Mouse (Mus musculus) spleen, postnatal 4 days (tissue): ENCODE data around the gene Ppp1r21.

Experiments used
- DNase-seq, 2 experiments: peaks; one replicate each; pipeline ENCODE4 v3.0.0; 2022; ENCODE audit warnings: low spot score in 2 of 2

The Ppp1r21 gene

GRCm38 (mm10) chr17:88574811-88575210 is 44.9 kb downstream of the Ppp1r21 start:
- no peak for DNase-seq

GRCm38 (mm10) chr17:88578522-88579242 is 48.8 kb downstream of the Ppp1r21 start:
- DNase-seq: no peak

- DNase-seq: no peak
These were observed 50.6 kb downstream of the Ppp1r21 start for GRCm38 (mm10) chr17:88580556-88580955.

DNA sequence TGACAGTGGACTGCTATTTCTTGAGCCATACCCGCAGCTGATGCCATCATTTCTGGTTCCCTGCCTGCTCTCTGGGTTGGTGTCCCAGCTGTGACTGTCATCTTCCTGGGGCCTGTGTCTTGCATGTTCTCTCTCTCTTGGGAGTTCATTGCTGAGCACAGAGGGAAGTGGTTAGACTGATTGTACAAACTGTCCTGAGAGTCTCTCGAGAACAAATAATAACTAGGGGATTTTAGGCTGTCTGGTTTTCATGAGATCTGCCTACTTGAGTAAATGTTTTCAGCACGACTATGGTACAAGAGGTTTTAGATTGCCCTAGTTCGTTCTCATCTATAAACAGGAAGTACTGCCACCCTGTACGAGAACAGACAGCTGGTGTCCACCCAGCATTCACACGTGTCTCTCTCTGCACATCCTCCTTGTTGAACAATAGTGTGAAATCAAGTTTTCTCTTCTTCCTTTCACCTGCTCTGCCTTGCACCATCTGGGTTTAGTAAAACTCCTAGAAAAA is 51.6 kb downstream of the Ppp1r21 start:
- no peak for DNase-seq

- no peak for DNase-seq
These were observed 53.1 kb downstream of the Ppp1r21 start for GRCm38 (mm10) chr17:88582999-88583398.

- no peak for DNase-seq
These were observed 53.5 kb downstream of the Ppp1r21 start for GRCm38 (mm10) chr17:88583411-88583810.

DNA sequence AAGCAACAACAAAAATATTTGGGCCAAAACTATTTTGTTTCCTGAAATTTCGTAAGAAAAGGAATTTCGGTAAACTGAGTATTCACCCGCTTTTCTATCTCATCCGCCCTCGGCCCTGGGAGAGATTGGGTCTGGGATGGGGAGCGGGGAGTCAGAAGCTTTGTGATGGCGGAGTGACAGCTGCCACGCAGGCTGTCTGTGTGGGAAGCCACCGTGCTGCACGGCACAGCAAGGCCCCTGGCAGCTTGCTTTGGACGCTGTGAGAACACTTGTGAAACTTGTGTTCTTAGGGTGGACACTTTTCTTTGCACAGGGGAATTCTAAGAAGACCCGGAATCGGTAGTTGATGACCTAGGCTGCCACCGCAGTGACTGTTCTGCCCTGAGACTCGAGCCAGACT is 57.5 kb downstream of the Ppp1r21 start:
- DNase-seq: no peak

DNA sequence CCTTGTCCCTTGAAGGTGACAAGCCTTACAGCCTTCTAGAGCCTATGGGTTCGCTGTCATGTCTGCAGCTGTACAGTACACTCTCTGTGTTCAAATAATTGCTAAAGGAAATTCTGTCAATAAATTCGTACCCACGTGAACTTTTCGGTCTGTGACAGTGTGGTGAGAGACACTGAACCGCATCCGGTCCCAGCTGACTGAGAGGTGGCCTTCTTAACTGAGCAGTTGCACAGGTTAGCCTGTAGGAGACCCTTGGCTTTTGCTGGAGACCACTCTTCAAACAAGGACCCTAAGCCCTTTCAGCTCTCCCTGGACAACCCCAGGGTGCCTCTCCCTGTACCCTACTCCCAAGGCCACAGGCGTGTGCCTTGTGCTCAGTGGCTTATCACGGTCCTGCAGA is 58.3 kb downstream of the Ppp1r21 start:
- DNase-seq: no peak

- DNase-seq: no peak
These were observed 60.3 kb downstream of the Ppp1r21 start for GRCm38 (mm10) chr17:88590251-88590650.

GRCm38 (mm10) chr17:88595071-88595470 is 65.2 kb downstream of the Ppp1r21 start:
- no peak for DNase-seq

GRCm38 (mm10) chr17:88596068-88596467 is 66.2 kb downstream of the Ppp1r21 start:
- DNase-seq: no peak

GRCm38 (mm10) chr17:88596544-88597221 is 66.8 kb downstream of the Ppp1r21 start:
- peak in 1 of 2 experiments; percentile 56 for DNase-seq

- DNase-seq: peak in 1 of 2 experiments; percentile 80
These were observed 67.5 kb downstream of the Ppp1r21 start, which contains the start of gene Ston1 for GRCm38 (mm10) chr17:88597222-88598055. TSS of gene Ston1 (plus strand) at chr17:88597684.

DNA sequence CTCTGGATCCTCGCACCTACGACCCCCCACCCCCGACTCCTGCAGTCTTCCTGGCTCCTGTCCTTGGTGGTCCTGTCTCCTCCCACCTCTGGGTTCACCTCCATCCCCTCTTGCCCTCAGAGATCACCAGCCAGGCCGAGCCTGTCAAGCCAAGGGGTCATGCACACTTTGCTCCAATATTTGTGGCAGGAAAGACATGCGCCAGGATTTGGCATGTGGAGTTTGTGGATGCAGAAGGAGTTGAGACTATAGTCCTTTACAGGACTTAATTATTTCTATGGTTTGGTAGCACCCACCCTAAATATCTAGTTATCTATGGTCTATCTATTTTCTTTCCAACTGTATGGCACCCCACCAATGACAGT is 68.1 kb downstream of the Ppp1r21 start:
- no peak for DNase-seq

DNA sequence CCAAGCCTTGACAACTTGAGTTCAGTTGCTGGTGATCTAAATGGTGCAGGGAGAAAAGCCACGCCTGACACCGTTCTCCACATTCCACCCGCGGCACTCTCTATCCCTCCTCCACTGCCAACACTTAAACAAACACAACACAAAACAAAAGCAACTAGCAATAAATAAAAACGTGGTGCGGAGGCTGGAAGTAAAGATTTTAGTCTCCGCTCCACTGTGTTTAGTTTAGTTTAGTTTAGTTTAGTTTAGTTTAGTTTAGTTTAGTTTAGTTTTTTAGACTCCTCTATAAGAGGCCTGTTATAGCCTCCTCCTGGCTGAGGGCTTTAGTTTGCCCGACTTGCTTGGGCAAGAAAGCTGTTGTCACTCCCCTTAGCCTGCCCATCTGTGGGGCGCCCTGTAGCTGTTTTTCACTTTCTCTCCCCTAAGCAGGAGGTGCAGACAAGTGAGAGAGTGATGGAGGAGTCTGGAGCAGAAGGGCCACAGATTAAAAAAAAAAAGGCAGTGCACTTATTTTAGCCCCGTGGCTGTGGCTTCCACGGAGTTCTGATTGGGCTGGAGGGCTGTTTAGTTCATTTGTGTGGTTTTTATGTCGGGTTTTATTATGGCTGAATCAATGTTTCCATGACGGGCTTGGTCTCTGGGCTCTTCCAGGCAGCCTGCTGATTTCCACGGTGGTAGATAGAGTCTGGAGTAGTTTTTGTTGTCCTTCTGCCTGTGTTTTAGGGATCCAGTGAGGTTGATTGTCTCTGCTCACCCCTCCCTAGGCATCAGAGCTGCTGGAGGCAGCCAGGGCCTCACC is 68.9 kb downstream of the Ppp1r21 start:
- no peak for DNase-seq

- DNase-seq: no peak
These were observed 70.6 kb downstream of the Ppp1r21 start for GRCm38 (mm10) chr17:88600492-88601026.

DNA sequence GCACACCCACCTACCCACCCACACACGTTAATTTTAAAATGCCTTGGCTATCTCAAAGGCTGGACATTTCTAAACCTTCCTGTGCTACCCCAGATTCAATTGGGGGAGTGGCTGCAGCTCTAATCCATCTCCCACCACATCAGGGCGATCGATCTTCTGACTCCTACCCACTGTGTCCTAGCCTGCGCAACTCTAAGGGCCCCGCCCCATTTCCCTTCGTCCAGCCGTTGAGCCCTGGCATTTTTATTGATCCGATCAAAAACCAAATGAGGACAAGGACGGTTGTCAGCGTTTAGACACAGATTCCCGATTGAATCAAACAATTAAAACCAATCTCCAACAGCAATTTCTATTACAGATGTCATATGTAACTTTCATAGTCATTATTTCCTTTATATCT is 74.0 kb downstream of the Ppp1r21 start:
- no peak for DNase-seq

DNA sequence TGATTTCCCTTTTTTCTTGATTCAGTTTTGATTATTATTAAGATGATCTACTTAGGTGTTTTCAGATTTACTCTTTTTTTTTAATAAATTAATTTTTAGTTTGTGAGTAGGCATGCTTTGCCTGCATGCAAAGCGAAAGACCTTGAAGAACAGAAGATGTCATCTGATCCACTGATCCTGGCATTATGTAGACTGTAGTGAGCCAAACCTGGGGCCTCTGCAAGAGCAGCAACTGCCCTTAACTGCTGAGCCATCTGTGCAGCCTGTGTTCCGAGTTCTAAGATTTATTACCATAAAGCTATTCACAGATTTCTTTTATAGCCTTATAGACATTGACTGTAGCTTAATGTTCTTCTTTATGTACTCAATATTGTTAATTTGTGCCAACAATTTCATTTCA is 76.1 kb downstream of the Ppp1r21 start:
- no peak for DNase-seq

DNA sequence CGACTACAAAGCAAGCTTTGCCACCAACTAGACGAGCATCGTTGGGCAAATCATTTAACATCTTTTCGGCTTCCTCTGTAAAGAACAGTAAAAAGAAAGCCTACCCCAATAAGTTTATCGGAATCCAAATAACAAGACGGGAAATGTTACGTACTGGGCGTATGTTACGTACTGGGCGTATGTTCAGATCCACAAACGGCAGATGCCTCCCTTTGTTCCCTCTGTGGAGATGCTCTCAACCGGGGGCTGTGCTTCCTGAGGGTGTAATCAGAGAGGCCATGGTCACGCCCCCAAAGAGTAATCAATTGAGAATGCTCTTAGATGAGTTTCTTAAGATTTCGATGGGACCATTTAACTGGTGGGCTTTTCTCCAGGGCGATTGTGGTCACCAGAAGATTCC is 79.4 kb downstream of the Ppp1r21 start:
- DNase-seq: no peak

- no peak for DNase-seq
These were observed 81.1 kb downstream of the Ppp1r21 start for GRCm38 (mm10) chr17:88611057-88611456.

GRCm38 (mm10) chr17:88613172-88613571 is 83.3 kb downstream of the Ppp1r21 start:
- DNase-seq: no peak
